Mouse (Mus musculus): ENCODE results near the gene Zdhhc4. TPM values are rescaled to one million over a fixed set of nuclear protein-coding genes. Genes with fewer than 3 reads are reported as not detected.

Gene Zdhhc4
- total RNA-seq, 1 experiment: 27.7 TPM

DNA sequence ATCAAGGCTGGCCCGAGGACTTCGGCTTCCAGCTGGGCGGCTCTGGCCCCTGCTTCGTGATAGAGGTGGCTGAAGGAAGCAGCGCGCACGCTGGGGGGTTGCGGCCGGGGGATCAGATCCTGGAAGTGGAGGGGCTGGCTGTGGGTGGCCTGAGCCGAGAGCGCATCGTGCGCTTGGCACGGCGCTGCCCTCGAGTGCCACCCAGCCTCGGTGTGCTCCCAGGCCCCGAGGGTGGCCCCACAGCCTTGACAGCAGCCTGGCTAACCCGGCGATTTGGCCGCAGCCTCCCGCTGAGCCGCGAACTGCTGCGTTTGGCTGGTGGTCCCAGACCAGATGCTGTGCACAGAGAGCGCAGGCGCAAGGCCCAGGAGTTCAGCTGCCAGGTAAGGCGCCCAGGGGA lies 28.5 kb upstream of the Zdhhc4 start:
- H3K27ac ChIP-seq (ENCODE audit: insufficient read depth, low read depth, low read length, poor library complexity, severe bottlenecking): no peak overlapping the region
- in situ Hi-C loops (cut with MboI; ENCODE audit: low sequenced_read_pairs in 2 of 2, unreplicated experiment in 2 of 2): no loop called here
- peak overlapping the region; percentile 44 to 55; a peak in 2 of 4 replicates for H3K4me3 ChIP-seq (ENCODE audit: insufficient read depth in 1 of 2, low read depth in 1 of 2, low read length in 2 of 2, poor library complexity in 1 of 2, severe bottlenecking in 1 of 2)
- TF ChIP-seq MAFK (IDR thresholded peaks at IDR 0.05; ENCODE audit: insufficient read depth, low read depth, low read length) (no peak), ZNF384 (IDR thresholded peaks at IDR 0.05; ENCODE audit: low read depth, low read length) (no peak), HCFC1 (IDR thresholded peaks at IDR 0.05; ENCODE audit: borderline replicate concordance, insufficient read depth, low read length) (no peak), ZC3H11A (IDR thresholded peaks at IDR 0.05; ENCODE audit: borderline replicate concordance, low read depth, low read length) (no peak), CHD2 (IDR thresholded peaks at IDR 0.05; ENCODE audit: low read depth, low read length) (no peak)
- no peaks in the 10 kb centered on the region for H3K9me3 ChIP-seq (ENCODE audit: control insufficient read depth, insufficient read depth, low read depth, low read length)
- H3K4me1 ChIP-seq (ENCODE audit: control insufficient read depth in 2 of 2, insufficient read depth in 2 of 2, low read length in 2 of 2, poor library complexity in 1 of 2): peaks cover 2 to 6% of the 10 kb centered on the region in 2 experiments; a peak in 3 of 4 replicates
- peak overlapping the region; percentile 1; the same call in 1 of the 2 replicates for H3K9ac ChIP-seq (ENCODE audit: insufficient read depth, low read depth, low read length, poor library complexity, severe bottlenecking)
- H3K36me3 ChIP-seq (ENCODE audit: control insufficient read depth, insufficient read depth, low read length, poor library complexity, severe bottlenecking): no peaks in the 10 kb centered on the region
- DNase-seq (ENCODE audit: low read depth, low spot score): no peak

DNA sequence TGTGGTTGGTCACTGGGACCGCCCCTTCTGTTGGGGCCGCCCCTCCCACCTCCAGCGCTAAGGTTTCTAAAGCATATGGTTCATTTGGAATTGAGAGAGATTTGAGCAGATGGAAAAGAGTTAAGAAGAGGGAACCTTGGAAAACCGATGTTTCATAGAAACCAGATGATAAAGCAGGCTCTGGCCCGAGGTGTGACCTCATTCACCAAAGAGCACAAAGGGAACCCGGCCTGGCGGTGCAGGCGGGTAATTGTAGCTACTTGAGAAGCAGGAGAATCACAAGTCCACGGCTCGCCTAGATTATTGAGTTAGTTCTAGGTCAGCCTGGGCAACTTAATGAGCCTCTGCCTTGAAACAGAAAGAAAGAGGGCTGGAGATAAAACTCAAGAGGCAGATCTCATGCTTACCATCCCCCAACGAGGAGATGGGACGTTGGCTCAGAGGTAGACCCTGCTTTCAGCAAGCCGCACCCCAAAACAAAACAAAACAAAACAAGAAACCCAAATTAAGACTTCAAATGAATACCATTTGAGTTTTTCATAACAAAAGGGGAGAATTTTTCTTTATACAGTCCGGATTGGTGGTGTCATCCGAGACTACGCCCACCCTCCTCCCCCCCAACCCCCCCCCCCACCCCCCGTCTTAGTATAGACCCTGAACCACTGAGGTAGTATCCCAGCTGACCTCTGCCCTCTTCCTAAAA lies 27.8 kb upstream of the Zdhhc4 start, which contains the start of gene Grid2ip:
Gene Grid2ip (plus strand): TSS at position 653 of the 703 bp plus-strand sequence.
- TF ChIP-seq MAFK (IDR thresholded peaks at IDR 0.05; ENCODE audit: insufficient read depth, low read depth, low read length) (no peak), CHD2 (IDR thresholded peaks at IDR 0.05; ENCODE audit: low read depth, low read length) (no peak), ZNF384 (IDR thresholded peaks at IDR 0.05; ENCODE audit: low read depth, low read length) (no peak), HCFC1 (IDR thresholded peaks at IDR 0.05; ENCODE audit: borderline replicate concordance, insufficient read depth, low read length) (no peak), ZC3H11A (IDR thresholded peaks at IDR 0.05; ENCODE audit: borderline replicate concordance, low read depth, low read length) (no peak)
- DNase-seq (ENCODE audit: low read depth, low spot score): no peak
- no peaks in the 10 kb centered on the region for H3K36me3 ChIP-seq (ENCODE audit: control insufficient read depth, insufficient read depth, low read length, poor library complexity, severe bottlenecking)
- in situ Hi-C loops (cut with MboI; ENCODE audit: low sequenced_read_pairs in 2 of 2, unreplicated experiment in 2 of 2): no loop called here
- H3K9ac ChIP-seq (ENCODE audit: insufficient read depth, low read depth, low read length, poor library complexity, severe bottlenecking): peak within 1 kb of the TSS; percentile 1; the same call in 1 of the 2 replicates
- no peak within 1 kb of the TSS for H3K27ac ChIP-seq (ENCODE audit: insufficient read depth, low read depth, low read length, poor library complexity, severe bottlenecking)
- H3K4me1 ChIP-seq (ENCODE audit: control insufficient read depth in 2 of 2, insufficient read depth in 2 of 2, low read length in 2 of 2, poor library complexity in 1 of 2): peaks cover 2 to 6% of the 10 kb centered on the region in 2 experiments; a peak in 3 of 4 replicates
- no peaks in the 10 kb centered on the region for H3K9me3 ChIP-seq (ENCODE audit: control insufficient read depth, insufficient read depth, low read depth, low read length)
- peak within 1 kb of the TSS; percentile 44 to 55; a peak in 2 of 4 replicates for H3K4me3 ChIP-seq (ENCODE audit: insufficient read depth in 1 of 2, low read depth in 1 of 2, low read length in 2 of 2, poor library complexity in 1 of 2, severe bottlenecking in 1 of 2)

DNA sequence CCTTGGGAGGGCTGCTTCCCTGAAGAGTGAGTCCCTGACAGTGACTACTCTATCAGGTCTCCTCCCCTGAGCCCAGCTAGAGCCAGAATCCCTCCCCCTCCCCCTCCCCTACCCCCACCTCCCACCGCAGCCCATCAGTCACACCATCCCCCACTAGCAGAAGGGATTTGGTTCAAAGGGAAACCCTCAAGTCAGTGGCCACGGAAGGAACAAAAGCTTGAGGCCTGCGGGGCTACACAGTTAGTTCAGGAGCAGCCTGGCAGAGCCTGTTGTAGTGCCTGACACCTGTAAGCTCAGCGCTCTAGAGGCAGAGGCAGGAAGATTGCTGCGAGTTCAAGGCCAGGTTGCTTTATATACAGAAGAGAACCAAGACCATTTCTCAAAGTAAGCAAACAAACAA lies 27.0 kb upstream of the Zdhhc4 start:
- H3K9ac ChIP-seq (ENCODE audit: insufficient read depth, low read depth, low read length, poor library complexity, severe bottlenecking): no peak overlapping the region
- H3K9me3 ChIP-seq (ENCODE audit: control insufficient read depth, insufficient read depth, low read depth, low read length): no peaks in the 10 kb centered on the region
- peaks cover 2 to 6% of the 10 kb centered on the region in 2 experiments; a peak in 3 of 4 replicates for H3K4me1 ChIP-seq (ENCODE audit: control insufficient read depth in 2 of 2, insufficient read depth in 2 of 2, low read length in 2 of 2, poor library complexity in 1 of 2)
- H3K27ac ChIP-seq (ENCODE audit: insufficient read depth, low read depth, low read length, poor library complexity, severe bottlenecking): no peak overlapping the region
- no peaks in the 10 kb centered on the region for H3K36me3 ChIP-seq (ENCODE audit: control insufficient read depth, insufficient read depth, low read length, poor library complexity, severe bottlenecking)
- no peak overlapping the region for H3K4me3 ChIP-seq (ENCODE audit: insufficient read depth in 1 of 2, low read depth in 1 of 2, low read length in 2 of 2, poor library complexity in 1 of 2, severe bottlenecking in 1 of 2)
- in situ Hi-C loops (cut with MboI; ENCODE audit: low sequenced_read_pairs in 2 of 2, unreplicated experiment in 2 of 2): no loop called here
- TF ChIP-seq HCFC1 (IDR thresholded peaks at IDR 0.05; ENCODE audit: borderline replicate concordance, insufficient read depth, low read length) (no peak), CHD2 (IDR thresholded peaks at IDR 0.05; ENCODE audit: low read depth, low read length) (no peak), ZNF384 (IDR thresholded peaks at IDR 0.05; ENCODE audit: low read depth, low read length) (no peak), ZC3H11A (IDR thresholded peaks at IDR 0.05; ENCODE audit: borderline replicate concordance, low read depth, low read length) (no peak), MAFK (IDR thresholded peaks at IDR 0.05; ENCODE audit: insufficient read depth, low read depth, low read length) (no peak)
- DNase-seq (ENCODE audit: low read depth, low spot score): no peak

DNA sequence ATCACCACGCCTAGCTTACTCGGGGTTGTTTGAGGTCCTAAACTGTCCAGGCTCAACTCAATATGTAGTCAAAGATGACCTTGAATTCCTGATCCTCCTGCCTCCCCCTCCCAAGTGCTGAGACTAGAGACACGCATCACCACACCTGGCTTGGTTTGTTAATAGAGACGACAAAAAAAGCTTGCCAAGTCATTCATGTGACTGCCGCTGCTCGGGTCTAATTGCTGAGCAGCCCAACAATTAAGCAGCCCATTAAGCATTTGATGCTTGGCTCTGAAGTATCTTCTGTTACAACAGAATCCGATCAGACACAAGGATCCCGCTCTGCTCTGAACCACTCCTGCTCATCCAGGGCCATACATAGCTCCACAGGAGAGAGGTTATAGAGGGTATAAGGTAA lies 17.3 kb upstream of the Zdhhc4 start:
- Histone ChIP-seq H3K27ac (ENCODE audit: insufficient read depth, low read depth, low read length, poor library complexity, severe bottlenecking) (no peak overlapping the region), H3K9ac (ENCODE audit: insufficient read depth, low read depth, low read length, poor library complexity, severe bottlenecking) (no peak overlapping the region), H3K36me3 (ENCODE audit: control insufficient read depth, insufficient read depth, low read length, poor library complexity, severe bottlenecking) (no peaks in the 10 kb centered on the region), H3K4me1 (ENCODE audit: control insufficient read depth in 2 of 2, insufficient read depth in 2 of 2, low read length in 2 of 2, poor library complexity in 1 of 2) (peaks cover 0 to 2% of the 10 kb centered on the region in 2 experiments; a peak in 1 of 4 replicates), H3K4me3 (ENCODE audit: insufficient read depth in 1 of 2, low read depth in 1 of 2, low read length in 2 of 2, poor library complexity in 1 of 2, severe bottlenecking in 1 of 2) (no peak overlapping the region), H3K9me3 (ENCODE audit: control insufficient read depth, insufficient read depth, low read depth, low read length) (no peaks in the 10 kb centered on the region)
- DNase-seq (ENCODE audit: low read depth, low spot score): no peak
- no peak for TF ChIP-seq ZNF384 (IDR thresholded peaks at IDR 0.05; ENCODE audit: low read depth, low read length)
- TF ChIP-seq ZC3H11A (IDR thresholded peaks at IDR 0.05; ENCODE audit: borderline replicate concordance, low read depth, low read length): no peak
- no peak for TF ChIP-seq HCFC1 (IDR thresholded peaks at IDR 0.05; ENCODE audit: borderline replicate concordance, insufficient read depth, low read length)
- TF ChIP-seq MAFK (IDR thresholded peaks at IDR 0.05; ENCODE audit: insufficient read depth, low read depth, low read length): no peak
- no peak for TF ChIP-seq CHD2 (IDR thresholded peaks at IDR 0.05; ENCODE audit: low read depth, low read length)
- in situ Hi-C loops (cut with MboI; ENCODE audit: low sequenced_read_pairs in 2 of 2, unreplicated experiment in 2 of 2): no loop called here
